Mouse (Mus musculus): Measurements from ENCODE around the gene Usp30. TPM values are rescaled to one million over a fixed set of nuclear protein-coding genes. Genes with fewer than 3 reads are reported as not detected.
A peak's percentile ranks its signal among the peaks of the same experiment; 100 is the strongest.

Gene Usp30
- polyA plus RNA-seq, 1 experiment from 2014 or later: 7.6 TPM

GRCm38 (mm10) chr5:114173458-114173857 is 108.2 kb downstream of the Usp30 start:
- 72% methylated on average over 7 of the region's 7 CpGs for WGBS
- H3K27ac ChIP-seq (ENCODE audit: low read length): peak overlapping the region; percentile 92
- no peak overlapping the region for H3K4me2 ChIP-seq (ENCODE audit: low read depth, low read length)
- no peak overlapping the region for H3K9ac ChIP-seq (ENCODE audit: low read length)
- no peaks in the 10 kb centered on the region for H3K27me3 ChIP-seq (ENCODE audit: control insufficient read depth, insufficient read depth, low read length)
- ATAC-seq (replicated peaks; ENCODE audit: extremely low read depth, insufficient read depth, low FRiP score): no peak
- H3K9me3 ChIP-seq (replicated peaks; ENCODE audit: control insufficient read depth, low read length): 0 out of 2 replicates have a peak, but pooled peaks cover 2% of the 10 kb centered on the region
- peaks cover 16% of the 10 kb centered on the region for H3K4me1 ChIP-seq (ENCODE audit: control insufficient read depth, insufficient read depth, low read length)
- 0 out of 2 replicates have a peak, but pooled peaks cover 2% of the 10 kb centered on the region for H3K36me3 ChIP-seq (ENCODE audit: control insufficient read depth, insufficient read depth)
- no peak overlapping the region for H3K4me3 ChIP-seq (ENCODE audit: low read length)

GRCm38 (mm10) chr5:114173877-114174581 is 108.8 kb downstream of the Usp30 start:
- H3K27ac ChIP-seq (ENCODE audit: low read length): peak overlapping the region; percentile 92
- peak overlapping the region; percentile 8; the same call in 1 of the 2 replicates for H3K4me3 ChIP-seq (ENCODE audit: low read length)
- ATAC-seq (replicated peaks; ENCODE audit: extremely low read depth, insufficient read depth, low FRiP score): no peak; the same call in 1 of the 2 replicates
- no peaks in the 10 kb centered on the region for H3K27me3 ChIP-seq (ENCODE audit: control insufficient read depth, insufficient read depth, low read length)
- H3K4me2 ChIP-seq (ENCODE audit: low read depth, low read length): peak overlapping the region; percentile 42
- H3K4me1 ChIP-seq (ENCODE audit: control insufficient read depth, insufficient read depth, low read length): peaks cover 16% of the 10 kb centered on the region
- H3K36me3 ChIP-seq (ENCODE audit: control insufficient read depth, insufficient read depth): 0 out of 2 replicates have a peak, but pooled peaks cover 2% of the 10 kb centered on the region
- no peak overlapping the region; the same call in 1 of the 2 replicates for H3K9ac ChIP-seq (ENCODE audit: low read length)
- 12% methylated on average over 14 of the region's 16 CpGs for WGBS
- H3K9me3 ChIP-seq (replicated peaks; ENCODE audit: control insufficient read depth, low read length): 0 out of 2 replicates have a peak, but pooled peaks cover 2% of the 10 kb centered on the region

Other genes with a start within 250 kb of the Usp30 start
- 10.1 and 29.8 TPM in 2 replicates for gene Selplg, start 232.8 kb upstream of the Usp30 start, polyA plus RNA-seq (2015; fragmentation: Nextera tagmentation; extraction: Ambion mirVana)
- 85.9 and 89.0 TPM in 2 replicates for gene Coro1c, start 156.7 kb upstream of the Usp30 start, polyA plus RNA-seq (2015; fragmentation: Nextera tagmentation; extraction: Ambion mirVana)
- 8.6 and 9.1 TPM in 2 replicates for gene Ssh1, start 71.6 kb upstream of the Usp30 start, polyA plus RNA-seq (2015; fragmentation: Nextera tagmentation; extraction: Ambion mirVana)
- gene Dao, start 61.8 kb upstream of the Usp30 start, polyA plus RNA-seq (2015; fragmentation: Nextera tagmentation; extraction: Ambion mirVana): not detected in 2 replicates
- gene Svop, start 26.1 kb downstream of the Usp30 start, polyA plus RNA-seq (2015; fragmentation: Nextera tagmentation; extraction: Ambion mirVana): 0.14 and 0.27 TPM in 2 replicates
- gene Alkbh2, start 62.8 kb downstream of the Usp30 start, polyA plus RNA-seq (2015; fragmentation: Nextera tagmentation; extraction: Ambion mirVana): 7.3 and 8.0 TPM in 2 replicates
- 42.7 and 43.0 TPM in 2 replicates for gene Ung, start 64.9 kb downstream of the Usp30 start, polyA plus RNA-seq (2015; fragmentation: Nextera tagmentation; extraction: Ambion mirVana)
- 12.0 and 13.9 TPM in 2 replicates for gene Acacb, start 81.1 kb downstream of the Usp30 start, polyA plus RNA-seq (2015; fragmentation: Nextera tagmentation; extraction: Ambion mirVana)
- 0.11 and 0.44 TPM in 2 replicates for gene Foxn4, start 208.3 kb downstream of the Usp30 start, polyA plus RNA-seq (2015; fragmentation: Nextera tagmentation; extraction: Ambion mirVana)
- 2.7 and 2.8 TPM in 2 replicates for gene Myo1h, start 223.7 kb downstream of the Usp30 start, polyA plus RNA-seq (2015; fragmentation: Nextera tagmentation; extraction: Ambion mirVana)